Mouse (Mus musculus) spleen, adult 2 months (tissue): ENCODE measurements around the gene Gng3.

Experiments
- CTCF ChIP-seq: fragments of 200-500 bp; IDR thresholded peaks from 2 replicates; pipeline ENCODE4 v1.5.1; 2011; ENCODE audit warnings: mild to moderate bottlenecking, inconsistent platforms; ENCODE audit not compliant: insufficient read depth, insufficient read length, insufficient replicate concordance; ENCODE audit errors: extremely low read depth
- POLR2A ChIP-seq: fragments of 200-500 bp; IDR thresholded peaks from 2 replicates; pipeline ENCODE4 v1.6.1; 2011; ENCODE audit warnings: low read depth, low read length, inconsistent platforms

DNA sequence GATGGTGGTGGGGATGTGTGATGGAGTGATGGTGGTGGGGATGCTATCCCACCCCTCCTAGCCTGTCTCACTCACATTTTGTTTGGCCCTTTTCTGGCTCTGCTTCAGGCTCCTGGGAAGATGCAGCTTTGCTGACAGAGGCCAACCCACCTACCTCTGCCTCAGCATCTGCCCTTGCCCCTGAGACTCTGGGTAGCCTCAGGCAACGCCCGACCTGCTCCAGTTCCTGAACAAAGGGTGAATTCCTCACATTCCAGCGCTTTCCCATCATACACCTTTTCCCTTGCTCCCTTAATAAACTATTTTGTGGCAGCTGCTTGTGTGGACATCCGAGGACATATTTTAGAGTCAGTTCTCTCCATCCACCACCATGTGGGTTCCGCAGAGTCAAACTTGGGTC lies 9.4 kb upstream of the Gng3 start:
- TF ChIP-seq CTCF (no peak), POLR2A (no peak)
